Mouse (Mus musculus) cortical plate, adult 2 months (tissue): ENCODE data around the gene Rasgrf2.
"Not testable (repeated sequence)": the region's sequence is repeated elsewhere in the genome, so short reads cannot be mapped to it uniquely, and the experiment has no call there.

ENCODE experiments used
- CTCF ChIP-seq: fragments of 200-500 bp; IDR thresholded peaks from 2 replicates; pipeline ENCODE4 v1.5.1; 2011; ENCODE audit warnings: mild to moderate bottlenecking, control low read depth, low read length; ENCODE audit not compliant: insufficient read depth; ENCODE audit errors: extremely low read depth
- POLR2A ChIP-seq: fragments of 200-500 bp; IDR thresholded peaks from 2 replicates; pipeline ENCODE4 v1.6.1; 2011; ENCODE audit warnings: mild to moderate bottlenecking, low read length, control low read depth; ENCODE audit not compliant: insufficient read depth; ENCODE audit errors: extremely low read depth

DNA sequence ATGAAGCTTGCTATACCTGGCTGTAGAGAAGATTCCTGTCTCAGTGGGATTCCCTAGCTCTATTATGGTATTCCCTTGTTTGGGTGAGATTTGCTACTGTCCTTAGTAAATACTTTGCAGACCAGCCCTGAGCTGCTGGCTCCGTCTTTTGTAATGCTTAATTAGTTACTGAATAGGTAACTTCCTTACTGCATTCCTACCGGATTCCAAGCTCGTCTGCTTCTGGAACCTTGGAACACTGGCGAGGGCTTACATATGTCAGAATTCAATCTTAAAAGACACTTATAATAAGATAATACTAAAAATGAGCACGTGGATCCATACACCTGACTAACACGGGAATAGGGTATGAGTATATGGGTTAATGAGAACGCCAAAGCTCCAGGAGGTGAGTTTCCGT, 41.2 kb upstream of the Rasgrf2 start:
- TF ChIP-seq CTCF, POLR2A: not testable (repeated sequence)
